Mouse (Mus musculus) heart, postnatal 0 days (tissue): ENCODE results near the gene Wdr25.

Experiments used
- CTCF ChIP-seq: IDR thresholded peaks from 2 replicates; pipeline ENCODE4 v1.5.1; 2016; ENCODE audit warnings: antibody characterized with exemption, control low read depth, low read depth
- EP300 ChIP-seq: IDR thresholded peaks from 2 replicates; pipeline ENCODE4 v1.6.1; 2016; ENCODE audit warnings: antibody characterized with exemption, low read depth

GRCm38 (mm10) chr12:108938844-108939243 is 45.4 kb downstream of the Wdr25 start:
- TF ChIP-seq EP300 (no peak), CTCF (no peak)
